In the genomic region with DNA sequence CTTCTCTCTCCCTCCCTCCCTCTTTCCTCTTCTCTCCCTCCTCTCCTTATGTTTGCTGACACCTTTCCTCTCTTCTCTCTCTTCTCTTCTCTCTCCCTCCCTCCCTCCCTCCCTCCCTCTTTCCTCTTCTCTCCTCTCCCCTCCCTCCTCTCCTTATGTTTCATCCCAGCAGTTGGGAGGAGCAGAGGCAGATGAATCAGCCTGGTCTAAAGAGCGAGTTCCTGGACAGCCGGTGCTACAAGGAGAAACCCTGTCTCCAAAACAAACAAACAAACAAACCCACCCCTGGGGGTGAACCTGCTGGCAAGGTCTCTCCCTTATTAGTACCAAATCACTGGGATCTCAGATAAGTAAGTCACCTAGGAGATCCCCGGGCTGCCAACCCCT, we compare ENCODE assay signal across 8 mouse cellular contexts. TPM values are rescaled to one million over a fixed set of nuclear protein-coding genes. Genes with fewer than 3 reads are reported as not detected.
A peak's percentile ranks its signal among the peaks of the same experiment; 100 is the strongest.
DNase-seq lines count a peak whose midpoint lies in the region; ATAC-seq and TF ChIP-seq lines count a peak whose summit lies in the region.

No protein-coding gene starts in this region.

- TF ChIP-seq CTCF in E14TG2a.4 (conservative IDR thresholded peaks at IDR 0.05; ENCODE audit: low read length), result no peak
- TF ChIP-seq CTCF in liver, embryonic 14.5 days (IDR thresholded peaks at IDR 0.05; ENCODE audit: low read depth), result no peak

- WGBS in heart, embryonic 11.5 days (ENCODE audit: insufficient replicate concordance), result 0% methylated on average over 3 of the region's 3 CpGs
- WGBS in forebrain, embryonic 12.5 days, result 0% methylated on average over 3 of the region's 3 CpGs
- 0% methylated on average over 3 of the region's 3 CpGs for WGBS in liver, embryonic 14.5 days (ENCODE audit: insufficient replicate concordance)

- DNase-seq in heart, postnatal 14 days, result no peak
- DNase-seq in liver, embryonic 14.5 days (ENCODE audit: low read depth in 3 of 3, low spot score in 3 of 3), result peak in 1 of 3 experiments; percentile 41
- no peak for DNase-seq in thymus, postnatal 36 days
- DNase-seq in cerebellum, postnatal 14 days, result no peak

- ATAC-seq in heart, embryonic 11.5 days (replicated peaks; ENCODE audit: insufficient number of reproducible peaks, low FRiP score, low TSS enrichment), result no peak
- ATAC-seq in forebrain, embryonic 12.5 days (ENCODE audit: low FRiP score), result peak; percentile 0; the same call in 1 of the 2 replicates
- no peak for ATAC-seq in liver, embryonic 14.5 days (ENCODE audit: insufficient read depth)
- no peak for ATAC-seq in granulocyte monocyte progenitor cell, adult 5-6 weeks (replicated peaks; ENCODE audit: poor library complexity, severe bottlenecking)

- peaks cover 26% of the 10 kb centered on the region for H3K36me3 ChIP-seq in heart, embryonic 11.5 days (ENCODE audit: control insufficient read depth, insufficient read depth, low read length)
- H3K36me3 ChIP-seq in E14TG2a.4 (ENCODE audit: insufficient read depth, low read length), result peaks cover 44% of the 10 kb centered on the region
- peaks cover 34% of the 10 kb centered on the region for H3K36me3 ChIP-seq in forebrain, embryonic 12.5 days (replicated peaks)
- peaks cover 30% of the 10 kb centered on the region for H3K36me3 ChIP-seq in liver, embryonic 14.5 days (replicated peaks; ENCODE audit: control insufficient read depth, insufficient read depth, low read depth)

- intact Hi-C loops in heart, postnatal 14 days (cut with DNase I), result loop anchor here (5.0 kb wide), 1 partner anchor 41 kb away; no protein-coding TSS in a partner anchor

- peak overlapping the region; percentile 96 for H3K9ac ChIP-seq in heart, embryonic 11.5 days (ENCODE audit: low read depth, low read length)
- peak overlapping the region; percentile 80 for H3K9ac ChIP-seq in forebrain, embryonic 12.5 days
- peak overlapping the region; percentile 84 for H3K9ac ChIP-seq in liver, embryonic 14.5 days (replicated peaks)

- peak overlapping the region; percentile 70 for H3K27ac ChIP-seq in heart, embryonic 11.5 days (ENCODE audit: low read depth, low read length)
- H3K27ac ChIP-seq in forebrain, embryonic 12.5 days, result peak overlapping the region; percentile 89
- peak overlapping the region; percentile 78 for H3K27ac ChIP-seq in liver, embryonic 14.5 days

- peak overlapping the region; percentile 94 for H3K4me2 ChIP-seq in heart, embryonic 11.5 days
- peak overlapping the region; percentile 82 for H3K4me2 ChIP-seq in forebrain, embryonic 12.5 days
- peak overlapping the region; percentile 81 for H3K4me2 ChIP-seq in liver, embryonic 14.5 days (ENCODE audit: low read depth)

- peak overlapping the region; percentile 99 for H3K4me3 ChIP-seq in heart, embryonic 11.5 days (ENCODE audit: low read depth, low read length)
- H3K4me3 ChIP-seq in E14TG2a.4 (replicated peaks; ENCODE audit: low read length), result peak overlapping the region; percentile 98
- H3K4me3 ChIP-seq in forebrain, embryonic 12.5 days (replicated peaks), result peak overlapping the region; percentile 88
- peak overlapping the region; percentile 92 to 95 for H3K4me3 ChIP-seq in liver, embryonic 14.5 days (ENCODE audit: insufficient read depth in 1 of 2, low read depth in 2 of 2, low read length in 2 of 2)

- H3K4me1 ChIP-seq in heart, embryonic 11.5 days (ENCODE audit: control insufficient read depth, insufficient read depth, low read length), result peaks cover 6% of the 10 kb centered on the region; the same call in 1 of the 2 replicates
- H3K4me1 ChIP-seq in E14TG2a.4 (replicated peaks; ENCODE audit: low read depth, low read length), result peaks cover 44% of the 10 kb centered on the region
- peaks cover 18% of the 10 kb centered on the region for H3K4me1 ChIP-seq in forebrain, embryonic 12.5 days
- peaks cover 12 to 14% of the 10 kb centered on the region in 2 experiments for H3K4me1 ChIP-seq in liver, embryonic 14.5 days (replicated peaks; ENCODE audit: control insufficient read depth in 2 of 2, insufficient read depth in 2 of 2, low read length in 1 of 2)

- no peaks in the 10 kb centered on the region for H3K27me3 ChIP-seq in heart, embryonic 11.5 days (ENCODE audit: control insufficient read depth, insufficient read depth, low read length)
- H3K27me3 ChIP-seq in E14TG2a.4 (ENCODE audit: insufficient read depth, low read length), result no peaks in the 10 kb centered on the region
- H3K27me3 ChIP-seq in forebrain, embryonic 12.5 days, result peaks cover 11% of the 10 kb centered on the region
- H3K27me3 ChIP-seq in liver, embryonic 14.5 days (ENCODE audit: control insufficient read depth, insufficient read depth, low read length), result no peaks in the 10 kb centered on the region

- no peaks in the 10 kb centered on the region for H3K9me3 ChIP-seq in heart, embryonic 11.5 days (replicated peaks; ENCODE audit: control insufficient read depth, low read length)
- no peaks in the 10 kb centered on the region for H3K9me3 ChIP-seq in E14TG2a.4 (ENCODE audit: low read length)
- no peaks in the 10 kb centered on the region for H3K9me3 ChIP-seq in forebrain, embryonic 12.5 days
- no peaks in the 10 kb centered on the region for H3K9me3 ChIP-seq in liver, embryonic 14.5 days (ENCODE audit: control insufficient read depth, low read length)

- TF ChIP-seq EP300 in liver, embryonic 14.5 days (IDR thresholded peaks at IDR 0.05; ENCODE audit: low read depth), result no peak

RNA-seq across cellular contexts. Expression of gene Rps5, which starts 0.8 kb away (rescaled TPM):
- 659 and 704 TPM in 2 replicates for polyA plus RNA-seq in heart, embryonic 11.5 days (2014; fragmentation: Nextera tagmentation; extraction: Ambion mirVana)
- total RNA-seq in heart, postnatal 14 days (2021), result 100 to 1,000 TPM; 536 to 584 TPM
- polyA plus RNA-seq in forebrain, embryonic 12.5 days (2016; fragmentation: Nextera tagmentation; extraction: Ambion mirVana), result 585 and 638 TPM in 2 replicates
- 1,715 and 1,748 TPM in 2 replicates for polyA plus RNA-seq in liver, embryonic 14.5 days (2012; rRNA removed)
- polyA plus RNA-seq in liver, embryonic 14.5 days (2014; fragmentation: Nextera tagmentation; extraction: Ambion mirVana), result 863 and 876 TPM in 2 replicates
- 2,621 and 2,837 TPM in 2 replicates for total RNA-seq in granulocyte monocyte progenitor cell, adult 5-6 weeks (2014; fragmentation: Nextera tagmentation)
- total RNA-seq in granulocyte monocyte progenitor cell, adult 5-6 weeks (2017), result 1,142 and 1,421 TPM in 2 replicates

RNA-seq across cellular contexts. Expression of gene Rnf225, which starts 5.9 kb away (rescaled TPM):
- 0.53 and 0.65 TPM in 2 replicates for polyA plus RNA-seq in heart, embryonic 11.5 days (2014; fragmentation: Nextera tagmentation; extraction: Ambion mirVana)
- under 1 TPM; 0.22 to 0.29 TPM for total RNA-seq in heart, postnatal 14 days (2021)
- polyA plus RNA-seq in forebrain, embryonic 12.5 days (2016; fragmentation: Nextera tagmentation; extraction: Ambion mirVana), result 0.81 and 0.83 TPM in 2 replicates
- polyA plus RNA-seq in liver, embryonic 14.5 days (2012; rRNA removed), result 0.55 TPM in 2 replicates
- 0.09 and 0.15 TPM in 2 replicates for polyA plus RNA-seq in liver, embryonic 14.5 days (2014; fragmentation: Nextera tagmentation; extraction: Ambion mirVana)
- total RNA-seq in granulocyte monocyte progenitor cell, adult 5-6 weeks (2014; fragmentation: Nextera tagmentation), result 0.92 and 0.95 TPM in 2 replicates
- total RNA-seq in granulocyte monocyte progenitor cell, adult 5-6 weeks (2017), result 0.26 and 0.88 TPM in 2 replicates

RNA-seq across cellular contexts. Expression of gene Zscan22, which starts 23.7 kb away (rescaled TPM):
- polyA plus RNA-seq in heart, embryonic 11.5 days (2014; fragmentation: Nextera tagmentation; extraction: Ambion mirVana), result 14.5 and 17.0 TPM in 2 replicates
- 1 to 10 TPM; 6.6 to 6.8 TPM for total RNA-seq in heart, postnatal 14 days (2021)
- 13.8 and 15.8 TPM in 2 replicates for polyA plus RNA-seq in forebrain, embryonic 12.5 days (2016; fragmentation: Nextera tagmentation; extraction: Ambion mirVana)
- polyA plus RNA-seq in liver, embryonic 14.5 days (2012; rRNA removed), result 3.8 and 3.9 TPM in 2 replicates
- 3.9 and 5.1 TPM in 2 replicates for polyA plus RNA-seq in liver, embryonic 14.5 days (2014; fragmentation: Nextera tagmentation; extraction: Ambion mirVana)
- total RNA-seq in granulocyte monocyte progenitor cell, adult 5-6 weeks (2014; fragmentation: Nextera tagmentation), result 26.6 and 32.4 TPM in 2 replicates
- total RNA-seq in granulocyte monocyte progenitor cell, adult 5-6 weeks (2017), result 4.8 and 8.1 TPM in 2 replicates

RNA-seq across cellular contexts. Expression of gene Zfp128, which starts 40.3 kb away (rescaled TPM):
- polyA plus RNA-seq in heart, embryonic 11.5 days (2014; fragmentation: Nextera tagmentation; extraction: Ambion mirVana), result 2.8 and 3.6 TPM in 2 replicates
- 1 to 10 TPM; 3.9 to 4.0 TPM for total RNA-seq in heart, postnatal 14 days (2021)
- 6.0 and 6.2 TPM in 2 replicates for polyA plus RNA-seq in forebrain, embryonic 12.5 days (2016; fragmentation: Nextera tagmentation; extraction: Ambion mirVana)
- 0.49 and 0.54 TPM in 2 replicates for polyA plus RNA-seq in liver, embryonic 14.5 days (2012; rRNA removed)
- polyA plus RNA-seq in liver, embryonic 14.5 days (2014; fragmentation: Nextera tagmentation; extraction: Ambion mirVana), result 0.39 and 1.0 TPM in 2 replicates
- total RNA-seq in granulocyte monocyte progenitor cell, adult 5-6 weeks (2014; fragmentation: Nextera tagmentation), result 3.4 and 3.6 TPM in 2 replicates
- total RNA-seq in granulocyte monocyte progenitor cell, adult 5-6 weeks (2017), result 2.5 and 3.1 TPM in 2 replicates

RNA-seq across cellular contexts. Expression of gene Zfp324, which starts 44.3 kb away (rescaled TPM):
- 6.8 and 7.1 TPM in 2 replicates for polyA plus RNA-seq in heart, embryonic 11.5 days (2014; fragmentation: Nextera tagmentation; extraction: Ambion mirVana)
- 1 to 10 TPM; 4.1 to 4.5 TPM for total RNA-seq in heart, postnatal 14 days (2021)
- polyA plus RNA-seq in forebrain, embryonic 12.5 days (2016; fragmentation: Nextera tagmentation; extraction: Ambion mirVana), result 11.3 and 12.4 TPM in 2 replicates
- polyA plus RNA-seq in liver, embryonic 14.5 days (2012; rRNA removed), result 1.7 and 1.8 TPM in 2 replicates
- polyA plus RNA-seq in liver, embryonic 14.5 days (2014; fragmentation: Nextera tagmentation; extraction: Ambion mirVana), result 2.0 and 2.4 TPM in 2 replicates
- 5.9 and 8.6 TPM in 2 replicates for total RNA-seq in granulocyte monocyte progenitor cell, adult 5-6 weeks (2014; fragmentation: Nextera tagmentation)
- total RNA-seq in granulocyte monocyte progenitor cell, adult 5-6 weeks (2017), result 7.6 and 7.8 TPM in 2 replicates
